Mouse (Mus musculus) lung, postnatal 10 days (tissue): Measurements from ENCODE around the gene Chchd4.

ENCODE experiments used
- DNase-seq: peaks from one replicate; pipeline ENCODE4 v3.0.0; 2021

Chchd4 gene

GRCm38 (mm10) chr6:91472868-91473804 is at the start of gene Chchd4, which contains the start of gene Tmem43:
Chchd4 (minus strand) TSS chr6:91473546.
Tmem43 (plus strand) TSS chr6:91473703.
- DNase-seq: peak; percentile 100

- no peak for DNase-seq
These were observed 49.5 kb upstream of the Chchd4 start for GRCm38 (mm10) chr6:91522816-91523215.

GRCm38 (mm10) chr6:91518454-91519020 is 45.2 kb upstream of the Chchd4 start:
- DNase-seq: no peak

DNA sequence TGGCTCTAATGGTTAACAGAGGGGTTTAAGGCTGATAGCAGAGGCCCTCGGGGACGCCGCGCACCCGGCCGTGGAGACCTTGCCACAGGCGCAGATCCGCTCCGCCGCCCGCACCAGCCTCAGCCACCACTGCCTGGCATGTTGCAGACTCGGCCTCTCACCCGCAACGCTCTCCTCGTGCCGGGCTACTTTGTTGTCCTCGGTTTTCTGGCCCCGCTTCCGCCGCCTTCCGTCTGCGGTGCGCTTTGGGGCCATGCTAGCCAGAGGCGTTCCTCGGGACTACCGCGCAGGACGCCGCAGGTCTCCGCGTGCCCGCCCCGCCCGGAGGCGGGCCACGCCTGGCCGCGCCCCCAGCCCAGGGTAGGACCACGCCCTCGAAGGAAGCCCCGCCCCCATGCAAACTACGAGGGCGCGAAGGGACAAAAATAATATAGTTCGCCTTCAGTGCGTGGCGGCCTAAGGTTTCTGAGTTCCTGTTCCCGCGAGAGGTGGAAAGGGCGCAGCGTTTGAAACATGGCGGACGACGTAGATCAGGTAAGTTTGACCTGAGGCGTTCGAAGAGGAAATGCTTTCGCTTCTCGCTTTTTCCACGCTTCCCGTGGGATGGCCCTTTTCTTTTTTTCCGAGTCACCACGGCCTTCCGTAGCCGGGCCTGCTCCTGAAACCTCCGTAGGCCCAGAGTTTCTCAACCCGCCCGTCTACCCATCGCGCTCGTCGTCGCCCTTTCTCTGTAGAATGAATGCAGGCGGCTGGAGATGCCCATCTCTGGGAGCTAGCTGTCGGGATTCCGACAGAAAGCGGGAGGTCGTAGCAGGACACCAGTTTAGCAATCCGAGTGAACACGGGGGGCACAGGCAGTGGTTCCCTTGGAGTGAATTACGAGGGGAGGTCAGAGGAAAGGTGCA is 42.5 kb upstream of the Chchd4 start, which contains the start of the genes Xpc and Lsm3:
Gene Xpc, minus strand, starts transcription at position 344 of the 905 bp plus-strand sequence.
Gene Lsm3, plus strand, starts transcription at position 384 of the 905 bp plus-strand sequence.
- peak; percentile 98 for DNase-seq

- DNase-seq: peak; percentile 11
These were observed 41.5 kb upstream of the Chchd4 start for GRCm38 (mm10) chr6:91514737-91515362.

DNA sequence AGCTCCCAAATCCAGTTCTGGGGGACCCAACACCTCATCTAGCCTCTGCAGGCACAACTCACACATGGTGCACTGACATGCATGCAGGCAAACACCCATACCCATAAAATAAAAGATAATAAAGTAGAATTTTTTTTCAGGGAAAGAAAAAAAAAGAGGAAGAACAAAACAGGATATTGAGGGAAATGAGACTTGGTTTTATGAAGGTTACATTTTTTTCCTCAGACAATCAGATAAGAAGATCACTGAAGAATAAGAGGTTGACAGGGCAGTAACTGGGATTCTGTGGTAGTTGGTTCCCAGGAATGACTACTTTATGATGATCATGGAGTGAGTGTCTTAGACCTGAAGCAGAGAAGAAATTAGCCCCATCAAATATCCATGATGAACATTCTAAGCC is 40.8 kb upstream of the Chchd4 start:
- DNase-seq: no peak

DNA sequence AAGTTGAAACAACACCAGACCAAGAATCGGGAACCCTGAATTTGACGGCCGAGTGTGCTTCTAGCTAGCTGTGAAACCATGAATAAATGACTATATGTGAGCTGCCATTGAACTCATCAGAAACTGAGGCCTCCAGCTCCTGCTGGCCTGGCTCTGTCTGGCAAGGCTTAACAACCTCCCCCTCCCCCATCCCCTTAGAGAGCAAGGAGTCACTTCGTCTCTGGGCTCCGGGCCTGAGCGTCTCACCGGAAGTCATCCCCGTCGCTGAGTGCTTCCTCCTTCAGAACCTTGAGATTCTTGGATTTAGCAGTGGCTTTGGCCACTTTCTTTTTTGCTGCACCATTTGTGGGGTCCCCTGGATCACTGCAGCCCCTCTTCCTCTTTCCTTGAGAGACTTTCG is 36.9 kb upstream of the Chchd4 start:
- peak; percentile 34 for DNase-seq

DNA sequence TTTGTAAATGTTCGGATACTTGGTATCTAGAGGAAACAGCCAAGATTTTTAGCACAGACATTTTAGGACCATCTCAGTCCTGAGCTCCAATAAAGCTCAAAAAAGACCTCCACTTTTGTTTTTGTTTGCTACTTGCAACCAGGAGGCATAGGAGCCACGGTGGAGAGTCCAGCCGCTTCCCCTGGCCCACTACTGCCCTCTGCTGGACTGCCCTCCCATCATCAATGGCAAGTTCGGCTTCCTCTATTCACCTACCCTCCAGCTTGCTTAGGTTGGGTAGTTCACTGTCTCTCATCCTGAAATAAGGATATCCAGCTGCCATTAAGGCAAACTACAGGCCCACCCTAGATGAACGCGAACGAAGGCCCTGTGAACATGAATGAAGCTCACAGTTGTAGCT is 36.0 kb upstream of the Chchd4 start:
- DNase-seq: peak; percentile 86

DNA sequence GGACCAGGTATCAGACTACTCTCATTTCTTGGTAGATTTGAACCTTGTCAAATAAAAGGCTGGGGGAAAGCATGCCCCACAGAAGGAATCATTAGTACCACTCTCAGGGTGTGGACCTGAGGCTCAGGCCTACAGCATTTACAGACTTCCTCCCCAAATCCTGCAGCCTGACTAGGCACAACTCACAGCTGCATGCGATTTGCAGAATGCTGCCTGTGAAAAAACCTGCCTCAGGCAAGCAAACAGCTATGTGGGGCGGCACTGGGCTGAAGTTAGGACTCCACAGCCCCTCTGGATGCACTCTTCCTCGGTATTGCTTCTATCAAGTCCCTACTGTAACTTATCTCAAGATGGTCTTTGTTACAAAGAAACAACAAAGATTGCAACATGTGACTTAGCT is 34.7 kb upstream of the Chchd4 start:
- no peak for DNase-seq

GRCm38 (mm10) chr6:91506036-91506435 is 32.7 kb upstream of the Chchd4 start:
- DNase-seq: no peak

- DNase-seq: no peak
These were observed 30.0 kb upstream of the Chchd4 start for GRCm38 (mm10) chr6:91503302-91503701.

DNA sequence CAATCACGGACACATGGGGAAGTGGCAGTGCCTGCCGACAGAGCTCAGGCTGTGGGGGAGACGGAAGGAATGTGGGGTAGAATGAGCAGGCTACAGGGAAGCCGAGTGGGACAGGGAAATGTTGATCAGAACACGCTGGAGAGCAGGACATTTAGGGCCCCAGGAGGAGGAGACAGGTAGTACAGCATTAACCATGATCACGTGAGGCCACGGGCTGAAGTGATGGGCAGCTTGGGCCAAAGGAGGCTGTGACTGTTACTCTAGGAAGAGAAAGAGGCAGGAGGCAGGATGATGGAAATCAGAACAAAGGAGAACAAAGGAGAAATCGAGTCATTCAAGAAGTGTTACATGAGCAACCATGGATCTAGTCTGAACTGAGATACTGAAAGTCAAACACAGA is 21.2 kb upstream of the Chchd4 start:
- DNase-seq: no peak

- DNase-seq: no peak
These were observed 19.7 kb upstream of the Chchd4 start for GRCm38 (mm10) chr6:91493053-91493452.

DNA sequence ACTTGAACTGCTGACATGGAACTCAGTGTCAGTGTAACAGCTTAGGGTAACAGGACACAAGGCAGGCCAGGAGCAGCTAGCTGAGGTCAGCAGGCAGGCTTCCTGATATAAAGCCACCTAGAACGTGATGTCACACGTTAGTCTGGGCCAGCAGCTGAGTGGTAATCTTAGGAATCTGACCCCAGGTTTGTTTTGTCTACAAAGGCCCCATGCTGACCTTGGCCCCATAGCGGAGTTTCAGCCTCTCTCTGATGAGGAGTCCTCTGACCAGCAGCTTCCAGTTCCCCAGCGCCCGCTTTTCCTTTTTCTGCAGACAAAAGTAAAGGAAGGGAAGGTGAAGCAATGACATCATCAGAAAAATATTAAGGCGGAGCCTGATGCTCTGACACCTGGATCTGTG is 17.7 kb upstream of the Chchd4 start:
- DNase-seq: no peak

- DNase-seq: no peak
These were observed 16.5 kb upstream of the Chchd4 start for GRCm38 (mm10) chr6:91489872-91490271.

- peak; percentile 78 for DNase-seq
These were observed 15.3 kb upstream of the Chchd4 start for GRCm38 (mm10) chr6:91488496-91489212.

DNA sequence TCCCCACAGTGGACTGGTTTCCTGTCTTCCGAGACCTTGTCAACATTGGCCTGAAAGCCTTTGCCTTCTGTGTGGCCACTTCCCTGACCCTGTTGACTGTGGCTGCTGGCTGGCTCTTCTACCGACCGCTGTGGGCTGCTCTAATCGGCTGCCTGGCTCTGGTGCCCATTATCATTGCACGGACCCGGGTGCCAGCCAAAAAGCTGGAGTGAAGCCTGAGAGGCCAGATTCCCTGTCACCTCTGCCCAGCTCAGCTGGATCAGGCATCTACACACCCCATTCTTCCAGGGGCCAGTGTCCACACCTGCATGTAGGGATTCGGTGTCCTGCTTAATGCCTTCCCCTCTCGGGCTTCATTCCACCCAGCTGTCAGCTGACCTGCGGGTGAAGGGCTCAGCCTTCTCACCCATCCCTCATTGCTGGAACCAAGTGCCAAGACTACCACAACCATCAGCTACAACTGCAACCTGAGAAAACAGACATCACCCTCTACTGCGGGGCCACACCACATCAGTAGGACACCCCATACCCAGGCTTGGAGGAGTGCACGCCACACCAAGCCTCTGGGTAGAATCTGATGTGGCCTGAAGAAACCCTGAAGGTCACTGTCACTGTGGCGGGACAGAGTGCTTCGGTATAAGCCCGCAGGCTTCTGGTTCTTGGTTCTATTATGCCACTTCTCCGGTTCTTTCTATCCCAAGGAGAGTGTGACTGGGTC is 13.5 kb upstream of the Chchd4 start:
- DNase-seq: no peak

DNA sequence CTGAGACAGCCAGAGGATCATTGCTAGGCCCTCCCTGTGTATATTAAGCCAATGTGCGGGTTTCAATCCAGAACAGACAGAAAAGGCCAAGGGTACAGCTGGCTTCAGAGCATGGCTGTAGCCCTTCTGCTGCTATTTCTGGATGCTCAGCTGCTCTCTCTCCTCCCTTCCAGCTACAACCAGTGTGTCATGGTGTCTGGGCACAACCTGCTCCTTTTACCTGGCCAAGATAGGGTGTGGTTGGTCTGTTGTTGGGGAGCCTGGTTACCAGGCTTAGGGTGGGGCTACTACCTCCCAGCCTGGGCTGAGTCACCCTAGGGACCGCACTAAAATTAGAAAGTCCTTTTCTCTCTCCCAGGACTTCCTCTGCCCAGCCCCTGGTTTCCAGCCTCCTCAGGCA is 10.0 kb upstream of the Chchd4 start:
- no peak for DNase-seq

- DNase-seq: no peak
These were observed 3.2 kb upstream of the Chchd4 start for GRCm38 (mm10) chr6:91476541-91476940.

- DNase-seq: peak; percentile 34
These were observed 1.3 kb upstream of the Chchd4 start for GRCm38 (mm10) chr6:91474441-91475190.
